Mouse (Mus musculus) cerebellum, postnatal 4 days (tissue): ENCODE measurements around the gene Ccr2.
"Not testable (repeated sequence)": the region's sequence is repeated elsewhere in the genome, so short reads cannot be mapped to it uniquely, and the experiment has no call there.

ENCODE experiments used
- DNase-seq, 2 experiments: peaks; one replicate each; pipeline ENCODE4 v3.0.0; 2022; ENCODE audit warnings: low spot score in 2 of 2, mixed read lengths in 1 of 2

Gene Ccr2

DNA sequence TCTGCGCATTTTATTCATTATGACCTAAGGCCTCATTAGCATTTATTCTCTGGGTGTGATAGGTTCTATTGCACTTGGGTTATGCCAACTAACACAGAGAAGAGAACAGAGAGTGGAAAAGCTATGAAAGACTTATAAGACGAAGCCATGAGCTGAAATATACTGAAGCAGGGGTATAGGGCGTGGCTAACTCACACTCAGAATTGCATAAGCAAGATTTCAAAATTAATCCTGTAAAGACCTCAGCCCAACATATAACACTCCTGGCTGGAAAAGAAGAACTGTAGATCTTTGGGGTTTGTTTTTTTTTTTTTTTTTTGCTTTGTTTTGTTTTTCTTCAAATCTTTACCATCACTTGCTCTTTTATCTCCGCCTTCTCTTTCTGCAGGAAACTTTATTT is at the start of gene Ccr2:
Ccr2 (plus strand) TSS at position 228 of the 400 bp plus-strand sequence.
- no peak for DNase-seq

DNA sequence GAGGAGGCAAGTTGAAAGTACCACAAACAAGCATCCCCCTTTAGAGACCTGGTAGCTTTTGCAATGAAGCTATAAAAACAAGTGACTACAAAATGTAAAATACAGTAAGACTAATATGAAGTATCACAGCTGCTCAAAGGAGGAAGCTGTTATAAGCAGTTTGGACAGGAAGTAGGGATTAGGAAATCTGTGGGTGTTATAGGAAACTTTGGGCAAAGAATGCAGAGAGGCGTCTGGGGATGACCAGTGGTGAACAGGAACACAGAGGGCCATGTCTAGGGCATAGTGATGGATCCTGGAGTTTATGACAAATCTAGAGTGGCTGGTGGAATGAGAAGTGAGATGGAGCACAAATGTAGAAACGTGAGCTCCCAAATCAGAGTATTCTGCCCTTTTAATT is 48.2 kb upstream of the Ccr2 start:
- DNase-seq, result no peak

DNA sequence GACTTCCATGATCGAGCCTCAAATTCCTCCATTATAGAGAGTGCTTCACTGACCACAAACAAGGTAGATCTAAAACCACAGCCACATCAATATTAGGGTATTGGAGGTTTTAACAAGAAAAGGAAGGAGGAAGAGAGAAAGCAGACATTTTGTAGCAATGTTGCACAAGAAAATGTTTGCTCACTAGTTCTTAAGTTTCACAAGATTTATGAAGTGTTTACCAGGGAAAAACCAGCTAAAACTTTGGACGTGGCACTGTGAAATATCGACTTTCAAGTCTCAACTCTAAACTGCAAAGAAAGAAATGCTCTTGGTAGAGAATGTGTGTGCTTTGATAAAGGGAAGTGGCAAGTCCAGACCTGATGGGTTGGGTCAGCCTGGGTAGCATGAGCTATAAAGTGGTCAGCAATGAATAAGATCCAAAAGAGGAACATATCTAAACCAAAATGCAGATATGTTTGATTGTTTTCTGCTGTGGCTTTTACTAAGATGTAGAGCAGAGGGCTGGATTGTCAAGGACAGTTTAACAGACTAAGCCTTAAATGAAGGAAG is 45.5 kb upstream of the Ccr2 start:
- no peak for DNase-seq

DNA sequence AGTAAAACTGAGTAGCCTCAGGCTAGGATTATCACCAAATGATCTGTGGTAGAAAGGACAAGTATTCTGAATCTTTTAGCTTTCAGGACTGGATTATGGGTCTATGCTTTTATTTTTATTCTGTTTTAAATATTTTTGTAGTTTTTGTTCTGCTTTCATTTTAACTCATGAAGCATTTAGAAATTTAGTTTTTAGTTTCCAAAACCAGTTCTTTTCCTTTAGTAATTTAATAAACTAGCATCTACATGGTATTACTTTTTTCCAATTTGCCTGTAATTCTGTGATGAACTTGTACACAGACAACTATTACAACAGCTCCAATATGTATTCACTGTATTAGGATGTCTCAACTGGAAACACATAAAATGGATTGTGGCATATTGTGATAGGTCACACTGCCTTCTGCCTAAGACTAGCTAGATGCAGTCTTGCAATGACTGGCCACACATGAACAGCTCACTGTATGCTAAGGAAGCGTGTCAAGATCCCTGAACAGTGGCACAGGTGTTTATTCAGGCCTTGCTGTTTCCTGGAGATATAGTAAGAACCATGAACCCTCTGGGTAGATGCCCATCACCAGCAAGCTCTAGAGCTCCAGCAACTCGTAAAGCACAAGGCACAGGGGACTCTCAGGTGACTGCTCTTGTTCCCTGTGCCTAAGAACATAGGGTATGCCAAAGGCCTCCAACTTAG is 41.9 kb upstream of the Ccr2 start:
- DNase-seq, result no peak

DNA sequence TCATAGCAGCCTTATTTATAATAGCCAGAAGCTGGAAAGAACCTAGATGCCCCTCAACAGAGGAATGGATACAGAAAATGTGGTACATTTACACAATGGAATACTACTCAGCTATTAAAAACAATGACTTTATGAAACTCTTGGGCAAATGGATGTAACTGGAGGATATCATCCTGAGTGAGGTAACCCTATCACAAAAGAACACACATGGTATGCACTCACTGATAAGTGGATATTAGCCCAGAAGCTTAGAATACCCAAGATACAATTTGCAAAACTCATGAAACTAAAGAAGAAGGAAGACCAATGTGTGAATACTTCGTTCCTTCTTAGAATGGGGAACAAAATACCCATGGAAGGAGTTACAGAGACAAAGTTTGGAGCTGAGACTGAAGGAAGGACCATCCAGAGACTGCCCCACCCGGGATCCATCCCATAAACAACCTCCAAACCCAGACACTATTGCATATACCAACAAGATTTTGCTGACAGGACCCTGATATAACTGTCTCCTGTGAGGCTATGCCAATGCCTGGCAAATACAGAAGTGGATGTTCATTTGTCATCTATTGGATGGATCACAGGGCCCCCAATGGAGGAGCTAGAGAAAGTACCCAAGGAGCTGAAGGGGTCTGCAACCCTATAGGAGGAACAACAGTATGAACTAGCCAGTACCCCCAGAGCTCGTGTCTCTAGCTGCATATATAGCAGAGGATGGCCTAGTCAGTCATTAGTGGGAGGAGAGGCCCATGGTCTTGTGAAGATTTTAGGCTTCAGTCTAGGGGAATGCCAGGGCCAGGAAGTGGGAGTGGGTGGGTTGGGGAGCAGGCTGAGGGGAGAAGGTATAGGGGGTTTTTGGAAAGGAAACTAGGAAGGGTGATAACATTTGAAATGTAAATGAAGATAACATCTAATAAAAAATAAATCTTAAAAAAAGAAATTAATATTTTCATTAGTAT is 40.0 kb upstream of the Ccr2 start:
- DNase-seq, result not testable (repeated sequence)

DNA sequence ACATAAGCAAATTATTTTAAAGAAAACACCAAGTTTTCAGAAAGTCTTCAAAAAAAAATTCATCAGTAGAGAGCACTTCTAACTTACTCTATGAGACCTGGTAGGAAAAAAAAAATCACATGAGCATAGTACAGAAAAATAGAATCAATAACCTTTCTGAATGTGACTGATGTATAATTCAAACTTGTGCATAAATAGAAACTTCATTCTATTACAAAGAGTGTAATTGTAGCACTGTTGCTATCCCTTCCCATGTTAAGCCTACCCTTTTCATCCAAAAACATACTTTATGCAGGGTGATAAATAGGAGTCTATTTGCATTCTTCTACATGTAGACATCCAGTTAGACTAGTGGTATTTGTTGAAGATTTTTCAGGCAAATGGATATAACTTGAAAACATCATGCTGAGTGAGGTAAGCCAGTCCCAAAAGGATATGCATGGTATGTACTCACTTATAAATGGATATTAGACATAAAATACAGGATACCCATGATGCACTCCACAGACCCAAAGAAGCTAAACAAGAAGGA is 35.1 kb upstream of the Ccr2 start:
- no peak for DNase-seq

DNA sequence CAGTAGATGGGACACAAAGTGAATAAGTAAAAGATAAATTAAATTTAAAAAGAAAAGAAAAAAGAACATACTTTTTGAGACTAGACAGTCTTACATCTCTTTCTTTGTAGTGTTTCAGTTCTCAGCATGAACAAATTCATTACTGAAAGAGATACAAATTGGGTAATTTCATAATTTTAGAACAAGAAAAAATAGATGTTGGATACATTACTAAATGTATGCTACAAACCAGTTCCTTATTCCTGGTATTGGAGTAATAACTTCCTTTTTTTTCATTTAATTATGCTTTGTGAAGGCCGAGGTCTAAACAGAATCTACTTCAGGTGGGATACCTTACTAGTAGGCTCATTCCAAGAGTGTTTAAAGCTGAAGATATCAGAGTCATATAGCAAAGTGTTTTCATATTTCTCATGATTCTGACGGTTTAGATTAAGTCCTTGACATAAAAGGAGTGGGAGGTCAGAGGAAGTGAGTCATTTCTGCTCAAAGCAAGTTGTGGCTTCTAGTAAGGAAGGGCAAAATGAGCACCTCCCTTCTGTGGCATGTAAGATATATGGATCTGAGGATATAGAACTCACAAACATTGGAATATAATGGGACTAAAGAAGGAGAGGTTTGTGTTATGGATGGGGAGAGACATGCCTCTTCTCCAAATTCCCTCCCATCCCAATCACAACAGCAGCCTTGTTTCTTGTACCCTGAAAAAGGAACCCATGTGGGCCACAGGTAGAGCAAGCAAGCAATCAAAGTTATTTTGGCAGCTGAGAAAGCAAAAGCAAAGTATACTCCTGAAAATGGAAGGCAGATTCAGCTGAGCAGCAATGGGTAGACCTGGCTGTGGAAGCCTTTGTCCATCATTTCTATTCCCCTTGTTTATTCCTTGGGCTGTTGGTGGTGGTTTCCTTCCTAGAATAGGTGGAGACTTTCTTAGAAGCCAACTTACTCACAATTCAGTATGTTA is 33.4 kb upstream of the Ccr2 start:
- no peak for DNase-seq

DNA sequence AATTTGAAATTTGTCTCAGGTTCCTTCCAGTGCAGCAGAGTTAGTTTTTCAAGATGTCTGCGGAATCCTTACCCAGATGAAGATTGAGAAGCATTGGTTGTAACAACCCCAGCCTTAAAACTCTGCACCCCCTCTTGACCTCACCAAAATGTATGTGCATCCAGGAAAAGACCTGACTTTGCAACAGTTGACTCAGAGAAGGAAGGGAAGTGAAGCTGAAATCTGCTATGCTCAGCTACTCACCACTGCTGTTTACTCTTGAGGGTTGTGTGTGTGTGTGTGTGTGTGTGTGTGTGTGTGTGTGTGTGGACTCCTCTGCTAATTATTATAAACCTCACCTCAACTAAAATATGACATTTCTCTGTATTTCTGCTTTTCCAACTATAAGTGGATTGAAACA is 30.2 kb upstream of the Ccr2 start:
- DNase-seq, result no peak

DNA sequence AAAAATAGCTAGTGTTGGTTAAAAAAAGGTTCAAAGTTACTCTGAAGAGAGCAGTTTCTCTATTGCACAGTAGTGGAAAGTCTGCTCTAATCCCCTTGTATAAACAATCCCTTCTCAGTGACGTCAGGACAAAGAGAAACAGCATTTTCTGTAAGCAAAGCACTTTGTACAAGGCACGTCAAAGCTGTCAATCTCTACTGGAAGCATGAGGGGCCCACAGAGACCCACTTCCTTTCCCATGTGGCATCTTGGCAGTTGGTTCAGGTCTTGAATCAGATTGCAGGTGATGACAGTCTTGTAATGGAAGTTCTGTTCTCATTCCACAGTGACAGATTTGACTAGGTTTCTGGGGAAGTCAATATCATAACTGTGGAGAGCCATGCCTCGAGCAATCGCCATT is 21.9 kb upstream of the Ccr2 start:
- no peak for DNase-seq

DNA sequence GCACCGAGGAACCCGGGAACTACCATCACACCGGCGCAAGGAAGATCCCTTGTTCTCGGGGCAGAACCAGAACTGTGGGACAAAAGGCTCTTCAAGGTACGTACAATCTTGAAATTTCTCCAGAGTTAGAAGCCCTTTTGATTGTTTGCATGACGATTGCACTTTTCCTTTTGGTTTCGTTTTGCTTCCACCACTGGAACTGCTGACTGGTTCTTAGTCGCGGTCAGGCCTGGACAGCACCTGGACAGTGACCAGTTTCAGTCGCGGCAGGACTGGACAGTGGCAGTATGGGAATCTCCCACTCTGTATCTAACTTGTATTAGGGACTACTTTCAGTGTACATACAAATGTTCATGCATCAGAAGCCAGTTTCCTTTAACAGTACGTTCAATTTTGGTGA is 21.3 kb upstream of the Ccr2 start:
- not testable (repeated sequence) for DNase-seq

DNA sequence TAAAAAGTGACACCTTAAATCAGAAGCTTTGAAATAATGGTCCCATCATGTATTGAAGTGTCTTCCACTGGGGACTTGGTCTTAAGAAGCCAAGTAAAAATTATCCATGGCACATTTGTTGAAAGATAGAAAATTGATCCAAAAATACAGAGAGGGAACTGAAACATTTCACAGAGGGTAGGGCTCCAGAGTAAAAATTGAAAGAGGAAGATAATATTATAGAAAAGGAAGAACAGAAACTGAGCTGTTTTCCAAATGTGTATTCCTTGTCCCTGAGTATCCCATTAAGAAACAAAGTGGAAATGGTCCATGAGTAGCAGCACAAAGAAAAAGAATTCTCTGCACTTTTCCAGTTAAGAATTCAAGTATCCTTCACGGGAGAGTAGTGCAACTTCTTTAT is 11.3 kb upstream of the Ccr2 start:
- DNase-seq, result no peak

DNA sequence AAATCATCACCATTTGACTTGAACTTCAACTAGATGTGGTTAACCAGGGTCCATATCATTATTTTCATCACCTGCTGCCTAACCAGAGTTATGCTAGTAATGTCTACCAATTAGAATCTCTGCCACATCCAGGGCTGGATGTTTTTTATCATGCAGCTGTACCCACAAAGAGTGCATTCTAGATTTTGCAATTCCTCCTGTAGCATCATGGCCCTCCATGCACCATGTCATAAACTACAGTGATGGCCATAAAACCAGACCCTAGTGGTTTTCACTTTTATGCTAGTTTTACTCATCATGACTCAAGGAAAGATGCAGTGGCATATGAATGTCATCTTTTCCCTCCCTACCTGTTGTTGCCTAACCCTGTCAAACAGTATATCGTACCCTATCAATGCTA is 2.6 kb upstream of the Ccr2 start:
- DNase-seq, result no peak

DNA sequence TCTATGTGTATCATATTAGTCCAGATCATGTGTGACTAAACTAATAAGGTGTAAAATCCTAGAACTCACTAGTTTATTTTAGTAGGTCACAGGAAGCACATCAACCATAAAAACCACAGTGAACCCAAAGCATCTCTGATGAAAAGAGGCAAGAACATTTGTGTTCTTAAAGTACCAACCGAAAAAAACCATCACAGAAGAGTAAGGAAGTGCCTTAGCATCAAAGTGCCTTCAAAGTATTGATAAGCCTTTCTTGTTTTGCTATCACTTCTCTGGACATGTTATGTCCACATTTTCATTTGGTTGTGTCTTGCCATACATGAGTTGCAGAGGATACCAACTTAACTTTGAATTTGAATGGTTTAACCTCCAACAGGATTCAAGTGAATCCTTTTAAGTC is 1.4 kb upstream of the Ccr2 start:
- no peak for DNase-seq

DNA sequence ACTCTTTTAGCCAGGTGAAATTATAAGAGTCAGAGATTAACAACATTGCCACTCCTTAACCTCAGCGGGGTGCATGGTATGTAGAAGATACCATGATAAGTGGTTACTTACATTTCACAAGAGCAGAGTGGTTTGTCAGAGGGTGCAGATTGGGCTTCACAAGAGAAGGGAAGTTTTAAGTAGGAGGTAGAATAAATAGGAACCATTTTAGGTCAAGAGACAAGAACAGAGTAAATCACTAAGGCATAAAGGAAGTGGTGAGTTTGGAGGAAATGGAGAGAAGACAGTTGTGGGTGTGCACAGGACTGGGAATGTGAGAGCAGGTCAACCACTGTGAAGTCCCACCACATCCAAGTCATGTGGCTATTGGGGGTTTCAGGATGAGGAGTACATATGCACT is 1.4 kb downstream of the Ccr2 start:
- DNase-seq, result no peak

DNA sequence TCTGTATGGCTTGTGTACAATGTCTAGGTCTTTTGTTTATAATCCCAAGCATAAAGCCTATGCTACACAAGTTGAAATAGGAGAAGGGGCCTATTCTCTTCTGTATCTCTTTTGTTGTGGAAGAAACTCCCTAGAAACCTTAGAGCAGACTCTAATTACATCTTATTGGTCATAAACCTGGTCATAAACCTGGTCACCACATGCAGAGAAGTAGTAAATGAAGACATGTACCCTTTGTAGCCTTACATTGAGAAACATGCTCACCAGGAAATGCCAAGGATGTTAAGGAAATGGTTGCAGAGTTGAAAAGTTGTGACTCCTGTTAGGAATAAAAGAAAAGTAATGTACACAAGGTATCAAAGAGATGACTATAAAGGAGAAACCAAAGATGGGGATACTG is 3.4 kb downstream of the Ccr2 start:
- no peak for DNase-seq

DNA sequence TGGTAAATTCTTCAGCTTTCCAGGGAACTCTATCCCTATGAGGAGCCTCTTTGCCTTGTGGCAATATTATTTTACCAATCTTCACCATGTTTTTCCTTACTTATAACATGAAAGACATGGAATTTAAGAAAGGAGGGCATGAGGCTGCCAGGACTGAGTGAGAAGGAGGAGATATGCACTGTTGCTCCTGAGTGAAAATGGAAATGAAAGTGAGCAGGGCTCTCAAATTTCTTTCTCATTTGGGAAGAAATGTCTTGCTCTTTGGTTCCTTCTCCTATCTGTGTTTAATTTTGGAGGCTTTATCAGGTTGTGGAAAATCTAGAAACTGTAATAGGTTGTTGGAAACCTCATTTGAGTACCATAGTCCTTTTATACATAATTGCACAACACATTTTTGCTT is 5.5 kb downstream of the Ccr2 start:
- no peak for DNase-seq

DNA sequence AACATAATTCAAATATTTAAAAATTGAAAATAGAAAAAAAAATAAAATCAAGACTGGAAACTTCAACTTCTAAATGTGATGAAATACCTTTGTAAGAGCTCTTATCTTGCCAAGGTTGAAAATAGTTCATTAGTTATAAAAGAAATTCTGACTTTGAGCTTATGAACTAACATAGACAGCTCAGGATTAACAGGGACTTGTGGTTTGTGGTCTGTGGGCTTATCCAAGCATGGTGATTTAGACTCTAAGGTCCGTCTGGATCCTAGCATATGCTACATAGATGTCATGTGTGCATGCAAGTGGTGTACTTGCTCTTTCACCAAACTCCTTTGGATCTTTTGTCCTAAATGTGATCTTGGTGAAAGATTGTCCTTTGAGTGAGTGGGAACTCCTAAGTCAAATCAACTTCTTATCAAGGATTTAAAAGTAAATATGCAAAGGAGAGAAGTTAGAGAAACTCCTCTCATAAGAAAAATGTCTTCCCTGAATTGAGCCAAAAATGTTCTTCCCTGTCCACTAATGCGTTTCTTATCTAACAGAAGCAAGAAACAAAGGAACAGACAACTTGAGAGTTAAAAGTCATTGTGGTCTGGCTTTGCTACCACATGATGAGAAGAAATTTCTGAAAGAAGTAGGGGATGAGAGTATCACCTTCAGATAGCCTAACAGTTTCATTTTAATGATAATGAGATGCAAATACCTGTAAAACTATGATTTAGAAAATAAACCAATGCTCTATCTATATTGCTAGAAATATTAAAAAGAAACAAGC is 6.8 kb downstream of the Ccr2 start:
- DNase-seq, result no peak

DNA sequence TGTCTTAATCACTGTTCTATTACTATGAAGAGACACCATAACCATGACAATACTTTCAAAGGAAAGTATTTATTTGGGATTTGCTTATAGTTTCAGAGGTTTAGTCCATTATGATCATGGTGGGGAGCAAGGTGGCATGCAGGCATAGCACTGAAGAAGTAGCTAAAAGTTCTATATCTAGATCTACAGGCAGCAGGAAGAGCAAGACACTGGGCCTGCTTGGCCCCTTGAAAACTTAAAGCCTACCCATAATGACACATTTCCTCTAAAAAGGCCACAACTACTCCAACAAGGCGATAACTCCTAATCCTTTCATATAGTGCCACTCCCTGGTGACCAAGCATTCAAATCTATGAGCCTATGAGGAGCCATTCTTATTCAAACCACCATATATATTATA is 10.2 kb downstream of the Ccr2 start:
- no peak for DNase-seq

DNA sequence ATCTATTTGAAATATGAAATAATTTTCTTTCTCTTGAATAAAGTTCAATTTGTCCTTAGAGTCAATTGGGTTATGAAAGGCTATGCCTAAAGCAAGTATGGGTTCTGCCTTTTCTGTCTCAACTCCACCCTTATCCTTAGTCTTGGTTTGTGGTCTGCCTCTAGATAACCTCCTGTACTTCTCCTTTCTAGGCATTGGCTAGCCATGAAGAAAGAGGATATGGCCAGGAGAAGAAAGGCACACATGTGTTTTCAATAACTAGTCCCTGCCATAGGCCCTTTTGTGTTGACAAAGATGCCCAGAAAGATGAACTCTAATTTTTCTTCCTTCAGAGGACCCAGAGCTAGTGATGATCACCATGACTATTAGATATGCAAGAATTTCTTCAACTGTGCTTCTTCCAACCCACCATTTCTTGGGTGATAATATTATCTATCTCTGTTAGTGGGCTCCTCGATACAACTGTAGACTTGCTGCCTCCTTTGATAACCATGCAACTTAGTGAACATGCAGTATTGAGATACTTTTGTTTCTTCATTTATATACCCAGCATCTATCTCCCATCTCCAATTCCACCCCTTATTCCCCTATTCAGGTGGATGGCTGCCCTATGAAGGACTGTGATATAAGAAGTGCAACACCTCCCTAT is 11.0 kb downstream of the Ccr2 start:
- no peak for DNase-seq

DNA sequence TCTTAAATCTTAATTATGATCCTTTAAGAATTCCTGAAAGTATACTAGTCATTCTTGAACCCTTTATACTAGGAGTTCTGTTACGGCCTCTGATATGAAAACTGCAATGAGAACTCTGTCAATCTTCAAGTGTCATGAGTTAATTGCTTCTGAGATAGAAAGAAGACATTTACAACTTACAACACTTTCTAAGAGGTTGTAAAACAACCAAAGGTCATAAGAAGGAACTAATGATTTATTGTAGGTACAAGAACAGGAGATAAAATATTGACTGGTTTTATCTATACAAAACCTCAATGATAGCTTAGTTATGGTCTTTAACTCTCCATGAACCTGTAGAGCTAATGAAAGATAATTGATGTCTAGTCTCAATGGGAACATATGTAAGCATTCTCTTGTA is 12.0 kb downstream of the Ccr2 start:
- DNase-seq, result no peak
